Mouse (Mus musculus) spleen, adult 2 months (tissue): Measurements from ENCODE around the gene Olfr1126. TPM values are rescaled to one million over a fixed set of nuclear protein-coding genes. Genes with fewer than 3 reads are reported as not detected.

Experiments used
- DNase-seq, 2 experiments: peaks; one replicate each; pipeline versions ENCODE4 v3.0.0 to v3.0.0-alpha.2; 2012 to 2021; ENCODE audit warnings: low spot score in 2 of 2, low read depth in 1 of 2
- H3K27ac ChIP-seq: fragments of 200-500 bp; 2 replicates; pipeline ENCODE4 v1.5.1; 2012; ENCODE audit warnings: low read length, inconsistent platforms; ENCODE audit not compliant: insufficient read depth
- H3K27me3 ChIP-seq: fragments of 200-500 bp; 2 replicates; pipeline ENCODE4 v1.6.1; 2012; ENCODE audit warnings: mild to moderate bottlenecking, moderate library complexity, low read length, inconsistent platforms; ENCODE audit not compliant: control insufficient read depth, insufficient read depth
- H3K36me3 ChIP-seq: fragments of 200-500 bp; 2 replicates; pipeline ENCODE4 v1.6.1; 2012; ENCODE audit warnings: mild to moderate bottlenecking, low read length, inconsistent platforms; ENCODE audit not compliant: control insufficient read depth, insufficient read depth
- H3K4me1 ChIP-seq: fragments of 200-500 bp; 2 replicates; pipeline ENCODE4 v1.6.1; 2011; ENCODE audit warnings: inconsistent platforms; ENCODE audit not compliant: control insufficient read depth, insufficient read depth, insufficient read length
- H3K4me3 ChIP-seq: fragments of 200-500 bp; 2 replicates; pipeline ENCODE4 v1.5.1; 2011; ENCODE audit warnings: mild to moderate bottlenecking, inconsistent platforms; ENCODE audit not compliant: insufficient read depth, insufficient read length; ENCODE audit errors: extremely low read depth
- CTCF ChIP-seq: fragments of 200-500 bp; IDR thresholded peaks from 2 replicates; pipeline ENCODE4 v1.5.1; 2011; ENCODE audit warnings: mild to moderate bottlenecking, inconsistent platforms; ENCODE audit not compliant: insufficient read depth, insufficient read length, insufficient replicate concordance; ENCODE audit errors: extremely low read depth
- POLR2A ChIP-seq: fragments of 200-500 bp; IDR thresholded peaks from 2 replicates; pipeline ENCODE4 v1.6.1; 2011; ENCODE audit warnings: low read depth, low read length, inconsistent platforms
- WGBS: fragments of 180-500 bp; shearing (Covaris S2); methylation state at CpG from one replicate; pipeline ENCODE4 v1.1.7; 2018; 5-methylcytosine and 5-hydroxymethylcytosine counted together
- polyA plus RNA-seq: library from polyadenylated mRNA; depleted of rRNA; stranded (reverse); fragments of >200 nt; gene quantifications from 2 replicates; pipeline ENCODE4 v1.2.3, GENCODE M21; 2012; rRNA removed

The Olfr1126 gene
- polyA plus RNA-seq = not detected in 2 replicates

DNA sequence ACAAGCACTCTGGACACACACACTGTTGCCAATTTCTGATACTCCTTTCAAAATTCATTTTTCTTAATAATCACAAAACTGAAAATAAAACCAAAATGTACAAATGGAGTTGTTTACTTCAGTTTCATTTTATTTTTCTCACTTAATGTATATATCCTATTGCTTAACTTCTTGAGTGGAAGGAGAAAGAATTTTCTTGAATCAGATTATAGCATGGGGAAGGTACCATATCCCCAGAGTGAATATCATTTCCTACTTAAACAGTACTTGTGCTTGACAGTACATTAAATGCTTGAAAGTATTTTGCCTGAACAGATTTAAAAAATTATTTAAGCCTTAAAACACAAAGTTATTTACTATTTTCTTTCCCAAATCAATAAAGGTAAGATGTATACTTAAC lies at the start of gene Olfr1126:
TSS of gene Olfr1126 (plus strand) at position 301 of the 400 bp plus-strand sequence.
- Histone ChIP-seq H3K4me1 (no peaks in the 10 kb centered on the region), H3K36me3 (no peaks in the 10 kb centered on the region), H3K27ac (no peak within 1 kb of the TSS), H3K4me3 (no peak within 1 kb of the TSS), H3K27me3 (no peaks in the 10 kb centered on the region)
- no peak for DNase-seq
- TF ChIP-seq CTCF = no peak
- TF ChIP-seq POLR2A = no peak

DNA sequence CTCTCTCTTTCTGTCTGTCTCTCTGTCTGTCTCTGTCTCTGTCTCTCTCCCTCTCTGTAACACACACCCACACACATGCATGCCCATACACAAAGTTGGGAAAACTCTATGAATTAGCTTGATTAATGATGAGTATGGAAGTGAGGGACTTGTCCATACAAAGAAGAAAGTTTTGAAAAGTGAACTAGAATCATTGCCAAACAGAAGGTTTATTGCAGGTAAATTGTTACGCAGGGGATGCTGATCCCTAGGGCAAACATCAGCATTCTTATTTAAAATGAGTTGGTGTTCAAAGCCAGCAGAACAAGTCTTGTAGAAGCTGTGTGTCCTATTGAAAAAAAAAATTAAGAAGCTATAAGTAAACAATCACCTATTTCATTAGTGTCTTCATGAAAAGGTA lies 37.4 kb upstream of the Olfr1126 start, which contains the start of gene Olfr1123:
TSS of gene Olfr1123 (plus strand) at position 301 of the 400 bp plus-strand sequence.
- no peak for TF ChIP-seq CTCF
- no peak for TF ChIP-seq POLR2A
- H3K4me3 ChIP-seq = no peak within 1 kb of the TSS
- no peaks in the 10 kb centered on the region for H3K4me1 ChIP-seq
- WGBS = 90% methylated on average over 1 of the region's 1 CpGs
- H3K27me3 ChIP-seq = no peaks in the 10 kb centered on the region; the same call in 1 of the 2 replicates
- H3K36me3 ChIP-seq = no peaks in the 10 kb centered on the region
- H3K27ac ChIP-seq = no peak within 1 kb of the TSS
- no peak for DNase-seq

DNA sequence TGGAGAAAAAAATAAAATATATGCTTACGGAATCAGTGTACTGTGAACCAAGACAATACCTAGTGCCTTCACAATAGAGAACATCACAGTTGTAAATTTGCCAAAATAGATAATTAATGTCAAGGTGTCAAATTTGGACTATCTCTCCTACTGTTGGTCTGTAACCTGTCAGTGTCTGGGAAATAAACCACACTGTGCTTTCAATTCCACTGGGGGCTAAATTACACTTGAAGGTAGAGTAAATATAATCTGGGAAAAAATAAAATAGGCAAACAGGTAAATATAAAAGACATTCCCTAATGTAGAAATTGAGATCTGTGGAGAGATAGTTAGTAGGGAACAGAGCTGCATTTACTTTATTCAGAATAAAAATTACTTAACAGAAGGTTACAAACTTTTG lies 23.8 kb upstream of the Olfr1126 start, which contains the start of gene Olfr1124:
TSS of gene Olfr1124 (plus strand) at position 301 of the 400 bp plus-strand sequence.
- 93% methylated on average over 1 of the region's 1 CpGs for WGBS
- no peak for TF ChIP-seq CTCF
- no peak for TF ChIP-seq POLR2A
- H3K4me1 ChIP-seq = no peaks in the 10 kb centered on the region

DNA sequence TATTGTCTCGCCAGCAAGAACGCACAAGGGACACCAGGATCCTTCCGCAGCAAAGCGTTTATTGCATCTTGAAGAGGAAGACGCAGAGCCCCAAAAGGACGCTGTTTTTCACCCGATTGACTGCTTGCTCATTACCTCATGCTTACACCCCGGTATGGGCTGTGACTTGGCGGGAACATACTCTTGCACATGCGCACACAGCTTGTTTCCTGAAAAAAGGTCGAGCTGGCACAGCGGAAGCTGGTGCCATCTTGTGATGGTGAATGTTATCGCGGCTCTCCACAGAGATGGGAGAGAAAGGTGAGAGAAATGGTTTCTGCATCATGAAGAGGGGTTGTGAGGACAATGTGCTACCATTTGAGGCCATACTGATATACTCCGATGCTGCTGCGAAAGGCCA lies 16.0 kb upstream of the Olfr1126 start:
- DNase-seq = no peak
- Histone ChIP-seq H3K4me3 (no peak overlapping the region), H3K27ac (no peak overlapping the region), H3K4me1 (no peaks in the 10 kb centered on the region), H3K27me3 (no peaks in the 10 kb centered on the region), H3K36me3 (no peaks in the 10 kb centered on the region)
- TF ChIP-seq POLR2A (no peak), CTCF (no peak)
- 89% methylated on average over 16 of the region's 16 CpGs for WGBS

More for the DNA sequence above, 23.8 kb upstream of the Olfr1126 start, which contains the start of gene Olfr1124:
- DNase-seq = no peak
- no peak within 1 kb of the TSS for H3K4me3 ChIP-seq
- H3K27me3 ChIP-seq = no peaks in the 10 kb centered on the region
- no peaks in the 10 kb centered on the region for H3K36me3 ChIP-seq
- H3K27ac ChIP-seq = no peak within 1 kb of the TSS

DNA sequence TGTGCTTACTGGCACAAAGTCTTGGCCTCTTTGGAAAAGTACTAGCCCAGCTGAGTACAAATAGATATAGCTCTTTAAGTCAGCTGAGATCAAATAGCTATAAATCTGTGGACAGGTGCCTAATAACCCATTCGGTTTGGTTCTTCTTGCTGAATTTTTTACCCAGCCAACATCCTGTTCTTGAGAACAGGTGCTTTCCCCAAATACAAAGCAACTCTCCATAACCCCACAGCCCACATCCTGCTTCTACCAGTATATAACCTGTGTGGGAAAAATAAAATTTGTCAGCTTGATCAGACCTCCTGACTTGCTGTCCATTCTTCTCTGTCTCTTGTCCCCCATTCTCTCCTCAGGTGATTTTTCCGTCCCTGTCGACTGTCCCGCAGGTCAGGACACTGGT lies 8.0 kb downstream of the Olfr1126 start:
- no peak overlapping the region for H3K4me3 ChIP-seq
- no peak for TF ChIP-seq POLR2A
- no peak for TF ChIP-seq CTCF
- no peaks in the 10 kb centered on the region for H3K4me1 ChIP-seq
- H3K36me3 ChIP-seq = no peaks in the 10 kb centered on the region
- H3K27me3 ChIP-seq = no peaks in the 10 kb centered on the region
- no peak for DNase-seq
- no peak overlapping the region for H3K27ac ChIP-seq
- WGBS = 92% methylated on average over 4 of the region's 4 CpGs

DNA sequence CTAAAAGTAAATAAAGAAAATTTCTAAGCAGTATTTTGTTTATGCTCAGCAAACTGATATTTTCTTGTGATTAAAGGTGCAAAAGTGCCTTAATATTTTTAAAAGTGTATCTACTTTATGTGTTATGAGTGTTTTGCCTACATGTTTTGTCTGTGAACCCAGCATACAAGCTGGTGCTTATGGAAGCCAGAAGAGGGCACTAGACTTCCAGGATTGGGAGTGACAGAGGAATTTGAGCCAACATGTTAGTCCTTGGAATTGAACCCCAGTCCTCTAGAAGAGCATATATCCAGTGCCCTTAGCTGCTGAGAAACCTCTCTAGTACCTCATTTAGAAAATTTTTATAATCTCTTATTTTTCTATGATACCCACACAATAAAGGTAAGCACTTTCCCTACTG lies 26.4 kb downstream of the Olfr1126 start:
- H3K27ac ChIP-seq = no peak overlapping the region
- no peak for TF ChIP-seq CTCF
- TF ChIP-seq POLR2A = no peak
- H3K4me3 ChIP-seq = no peak overlapping the region
- DNase-seq = no peak
- no peaks in the 10 kb centered on the region for H3K4me1 ChIP-seq
- no peaks in the 10 kb centered on the region for H3K36me3 ChIP-seq
- no peaks in the 10 kb centered on the region for H3K27me3 ChIP-seq

DNA sequence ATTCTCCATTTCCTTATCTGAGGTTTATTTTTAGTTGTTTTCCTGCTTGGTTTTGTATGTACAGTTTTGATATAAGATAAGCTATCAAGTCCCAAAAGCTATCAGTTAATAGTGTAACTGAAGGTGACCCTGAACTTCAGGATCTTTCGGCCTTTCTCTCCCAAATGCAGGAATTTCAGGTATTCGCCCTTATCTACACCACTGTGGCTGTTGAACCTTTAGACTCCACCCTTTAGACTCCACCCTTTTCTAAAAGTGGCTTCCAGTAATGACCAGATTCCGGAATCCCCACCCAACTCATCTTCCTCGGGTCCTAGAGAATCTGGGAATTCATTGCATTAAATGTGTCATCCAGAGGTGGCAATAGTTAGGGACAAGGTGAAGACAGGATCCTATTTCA lies 27.4 kb downstream of the Olfr1126 start:
- no peaks in the 10 kb centered on the region for H3K36me3 ChIP-seq
- no peak for DNase-seq
- H3K27ac ChIP-seq = no peak overlapping the region
- no peak for TF ChIP-seq CTCF
- no peak for TF ChIP-seq POLR2A
- 79% methylated on average over 4 of the region's 4 CpGs for WGBS
- H3K4me1 ChIP-seq = no peaks in the 10 kb centered on the region
- H3K27me3 ChIP-seq = no peaks in the 10 kb centered on the region
- no peak overlapping the region for H3K4me3 ChIP-seq
